Mouse (Mus musculus) thymus, adult 2 months (tissue): ENCODE measurements around the gene Sobp.

Experiments used
- CTCF ChIP-seq: fragments of 200-500 bp; IDR thresholded peaks from 2 replicates; pipeline ENCODE4 v1.5.1; 2012; ENCODE audit warnings: mild to moderate bottlenecking, control low read depth, low read length, moderate library complexity, borderline replicate concordance; ENCODE audit not compliant: control insufficient read depth, poor library complexity, insufficient read depth; ENCODE audit errors: extremely low read depth
- POLR2A ChIP-seq: fragments of 200-500 bp; IDR thresholded peaks from 2 replicates; pipeline ENCODE4 v1.6.1; 2012; ENCODE audit warnings: mild to moderate bottlenecking, low read length, control low read depth, moderate library complexity; ENCODE audit not compliant: control insufficient read depth, poor library complexity, insufficient read depth; ENCODE audit errors: extremely low read depth

DNA sequence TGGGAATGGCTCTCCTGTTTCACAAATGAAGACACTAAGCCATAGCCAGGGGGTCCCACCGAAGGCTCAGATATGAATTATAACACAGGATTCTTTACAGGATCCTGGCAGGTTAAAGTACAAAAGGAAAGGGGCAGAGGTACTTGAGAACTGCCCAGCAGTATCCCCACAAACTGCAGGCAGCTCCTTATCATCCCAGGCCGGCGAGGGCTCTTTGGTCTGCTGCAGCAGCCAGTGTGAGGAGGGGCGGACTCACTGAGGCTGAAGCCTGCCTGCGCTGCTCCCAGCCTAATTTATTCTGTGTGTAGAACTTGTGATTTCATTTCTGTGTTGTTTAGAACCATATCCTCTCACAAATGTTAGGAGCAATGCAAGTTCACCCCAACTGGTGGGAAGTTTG is 79.8 kb downstream of the Sobp start:
- TF ChIP-seq CTCF (no peak), POLR2A (no peak)
